Mouse (Mus musculus): ENCODE results near the gene Hdx. TPM values are rescaled to one million over a fixed set of nuclear protein-coding genes. Genes with fewer than 3 reads are reported as not detected.

Gene Hdx
- polyA plus RNA-seq, 2 experiments, result 0.05 to 0.06 TPM

GRCm38 (mm10) chrX:111537859-111538258 is 159.0 kb downstream of the Hdx start, which contains the start of gene Rps6ka6:
TSS of gene Rps6ka6 (minus strand) at chrX:111537959.
- TF ChIP-seq EP300 (IDR thresholded peaks at IDR 0.05; ENCODE audit: low read depth), result no peak
- TF ChIP-seq CTCF (IDR thresholded peaks at IDR 0.05; ENCODE audit: low read depth), result no peak
- Histone ChIP-seq H3K27me3 (ENCODE audit: control insufficient read depth, insufficient read depth, low read length) (no peaks in the 10 kb centered on the region), H3K9me3 (ENCODE audit: control insufficient read depth, low read length) (no peaks in the 10 kb centered on the region), H3K27ac (no peak within 1 kb of the TSS), H3K9ac (replicated peaks) (no peak within 1 kb of the TSS), H3K4me1 (replicated peaks; ENCODE audit: control insufficient read depth in 2 of 2, insufficient read depth in 2 of 2, low read length in 1 of 2) (no peaks in the 10 kb centered on the region), H3K4me3 (ENCODE audit: insufficient read depth in 1 of 2, low read depth in 2 of 2, low read length in 2 of 2) (no peak within 1 kb of the TSS), H3K4me2 (ENCODE audit: low read depth) (no peak within 1 kb of the TSS), H3K36me3 (replicated peaks; ENCODE audit: control insufficient read depth, insufficient read depth, low read depth) (no peaks in the 10 kb centered on the region)
- no peak for DNase-seq (ENCODE audit: low read depth in 3 of 3, low spot score in 3 of 3)
- 61% methylated on average over 10 of the region's 10 CpGs for WGBS (ENCODE audit: insufficient replicate concordance)
- no peak for ATAC-seq (ENCODE audit: insufficient read depth)

Other genes with a start within 250 kb of the Hdx start
- 1.6 and 2.0 TPM in 2 replicates for gene Rps6ka6, start 159.1 kb downstream of the Hdx start, polyA plus RNA-seq (2012; rRNA removed)
- 8.7 and 10.7 TPM in 2 replicates for gene Rps6ka6, start 159.1 kb downstream of the Hdx start, polyA plus RNA-seq (2014; fragmentation: Nextera tagmentation; extraction: Ambion mirVana)
- 0.02 TPM in 1 of 2 replicates, not detected in the other for gene Gm45194, start 194.3 kb upstream of the Hdx start, polyA plus RNA-seq (2012; rRNA removed)
- gene Gm45194, start 194.3 kb upstream of the Hdx start, polyA plus RNA-seq (2014; fragmentation: Nextera tagmentation; extraction: Ambion mirVana), result 0.09 and 0.56 TPM in 2 replicates